Mouse (Mus musculus) erythroblast, embryonic 14.5 days (primary cell): ENCODE data around the gene Cdkal1.

ENCODE experiments used
- GATA1 ChIP-seq: IDR thresholded peaks from 2 replicates; pipeline ENCODE4 v1.6.1; 2012; ENCODE audit warnings: low read length, inconsistent platforms, mixed read lengths
- TAL1 ChIP-seq: IDR thresholded peaks from 3 replicates; pipeline ENCODE4 v1.6.1; 2012; ENCODE audit warnings: low read length, inconsistent platforms, mixed read lengths

- no peak for TF ChIP-seq GATA1
- no peak for TF ChIP-seq TAL1
Observed at GRCm38 (mm10) chr13:29233970-29234369, 621.5 kb downstream of the Cdkal1 start.
